Mouse (Mus musculus): Measurements from ENCODE around the gene Slc16a10. TPM values are rescaled to one million over a fixed set of nuclear protein-coding genes. Genes with fewer than 3 reads are reported as not detected.

Gene Slc16a10
- total RNA-seq, 2 experiments from 2014 or later = 2.6 to 3.1 TPM

DNA sequence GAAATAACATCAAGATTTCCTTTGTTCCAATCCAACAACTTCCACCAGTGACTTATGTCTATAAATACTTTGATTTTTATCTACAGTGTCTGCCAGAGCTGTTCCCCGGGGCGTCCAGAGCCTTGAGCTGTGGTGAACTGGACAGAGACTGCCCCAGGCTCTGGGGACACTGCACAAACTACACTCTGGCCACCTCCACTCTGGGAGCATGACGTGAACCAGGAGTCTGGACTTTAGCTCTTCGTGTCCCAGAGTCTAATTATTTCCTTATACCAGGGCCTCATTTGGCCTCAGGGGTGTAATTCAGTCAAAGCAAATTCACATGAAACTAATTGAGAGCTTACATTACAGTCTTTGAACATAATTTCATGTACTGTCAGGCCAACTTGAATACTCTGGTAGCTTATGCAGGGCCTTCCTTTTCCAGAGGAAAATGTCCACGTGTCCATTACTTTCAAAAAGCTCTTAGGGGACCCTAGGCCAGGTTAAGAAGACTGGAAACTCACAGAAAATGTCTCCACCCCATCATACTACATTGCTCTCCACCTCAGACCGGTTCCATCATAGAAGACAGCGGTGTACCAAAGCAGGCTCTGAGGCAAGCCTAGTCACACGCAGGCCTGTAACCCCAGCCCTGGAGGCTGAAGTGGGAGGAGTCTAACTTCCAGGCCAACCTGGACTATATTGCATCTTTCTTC, 9.9 kb upstream of the Slc16a10 start:
- no peak for DNase-seq (ENCODE audit: low spot score in 2 of 2)
- intact Hi-C loops (cut with DNase I) = no loop called here

- no peak for DNase-seq (ENCODE audit: low spot score in 2 of 2)
- intact Hi-C loops (cut with DNase I) = no loop called here
These were observed 7.6 kb upstream of the Slc16a10 start for GRCm38 (mm10) chr10:40149584-40150145.

- no peak for DNase-seq (ENCODE audit: low spot score in 2 of 2)
These were observed 5.4 kb upstream of the Slc16a10 start for GRCm38 (mm10) chr10:40147325-40148059.

DNA sequence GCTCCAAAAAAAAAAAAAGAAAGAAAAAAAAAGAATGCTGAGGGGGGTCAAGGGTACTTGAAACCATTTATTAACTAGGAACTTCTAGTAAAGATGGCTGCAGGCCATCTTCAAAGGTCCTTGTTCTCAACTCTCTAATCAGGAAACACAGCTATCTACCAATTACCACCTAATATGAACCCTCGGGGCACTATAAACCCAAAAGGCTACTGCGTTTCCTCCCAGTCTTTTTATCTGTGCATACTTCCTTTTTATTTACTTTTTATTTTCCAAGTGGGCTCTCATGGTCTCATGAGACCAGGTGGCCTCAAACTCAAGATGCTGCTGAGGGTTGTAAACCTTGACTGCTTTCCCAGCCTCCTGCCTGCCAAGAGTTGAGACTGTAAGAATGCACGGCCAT, 4.4 kb upstream of the Slc16a10 start:
- intact Hi-C loops (cut with DNase I) = no loop called here
- DNase-seq (ENCODE audit: low spot score in 2 of 2) = no peak

More at GRCm38 (mm10) chr10:40147325-40148059, 5.4 kb upstream of the Slc16a10 start:
- intact Hi-C loops (cut with DNase I) = no loop called here

DNA sequence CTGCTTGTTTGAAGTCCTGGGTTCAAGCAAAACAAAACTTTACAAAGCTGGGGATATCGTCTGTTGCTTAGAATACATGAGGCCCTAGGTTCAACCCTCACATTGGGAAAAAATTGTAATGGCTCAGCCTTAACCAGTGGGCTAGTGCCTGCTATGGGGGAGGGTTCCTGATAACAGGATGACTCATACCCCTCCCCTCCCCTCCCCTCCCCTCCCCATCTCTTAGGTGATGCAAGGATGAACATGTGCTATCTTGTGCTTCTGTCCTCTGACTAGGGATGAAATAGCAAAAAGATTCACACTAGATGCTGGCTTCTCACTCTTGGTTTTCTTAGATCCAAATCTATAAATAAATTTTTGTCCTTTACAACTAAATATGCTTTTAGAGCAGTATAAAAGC, 2.8 kb upstream of the Slc16a10 start:
- intact Hi-C loops (cut with DNase I) = no loop called here
- DNase-seq (ENCODE audit: low spot score in 2 of 2) = no peak

DNA sequence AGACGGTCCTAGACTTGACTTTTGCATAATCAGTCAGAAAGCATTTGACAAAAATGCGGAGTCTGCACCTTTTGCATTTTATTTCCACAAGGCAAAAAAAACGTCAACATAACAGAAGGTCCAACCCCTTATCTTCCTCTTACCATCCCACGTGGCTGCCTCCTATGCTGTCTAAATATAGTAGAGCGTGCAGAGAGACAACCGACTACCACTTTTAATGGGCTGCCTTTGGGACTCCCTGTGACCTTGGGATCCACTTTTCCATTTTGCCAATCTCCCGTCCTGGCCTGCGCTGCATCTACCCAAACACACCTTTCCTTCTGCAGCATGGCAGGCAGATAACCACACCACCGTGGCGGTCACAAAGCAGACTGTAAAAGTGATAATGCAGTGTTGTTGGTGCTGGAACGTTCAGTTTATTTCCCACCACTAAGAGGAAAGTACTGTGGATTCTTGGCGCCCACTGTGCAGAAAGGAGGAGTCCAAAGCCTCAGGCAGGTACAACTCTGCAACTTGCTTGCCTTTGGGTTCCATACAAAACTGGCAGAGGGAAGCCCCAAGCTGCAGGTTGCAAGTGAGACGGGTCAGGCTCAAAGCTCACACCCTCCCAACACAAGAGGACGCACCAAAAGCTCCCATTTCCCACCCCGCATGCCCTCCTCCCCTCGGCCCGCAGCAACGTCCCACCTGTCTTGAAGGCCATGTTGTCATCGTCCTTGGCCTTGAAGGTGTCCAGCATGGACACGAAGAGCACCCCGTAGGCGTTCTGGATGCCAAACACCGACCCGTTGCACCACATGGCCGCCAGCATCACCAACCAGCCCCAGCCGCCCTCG, 824 bp downstream of the Slc16a10 start:
- peak; percentile 19 to 21 for DNase-seq (ENCODE audit: low spot score in 2 of 2)
- intact Hi-C loops (cut with DNase I) = no loop called here

- intact Hi-C loops (cut with DNase I) = no loop called here
- no peak for DNase-seq (ENCODE audit: low spot score in 2 of 2)
These were observed 2.4 kb downstream of the Slc16a10 start for GRCm38 (mm10) chr10:40139646-40140045.

DNA sequence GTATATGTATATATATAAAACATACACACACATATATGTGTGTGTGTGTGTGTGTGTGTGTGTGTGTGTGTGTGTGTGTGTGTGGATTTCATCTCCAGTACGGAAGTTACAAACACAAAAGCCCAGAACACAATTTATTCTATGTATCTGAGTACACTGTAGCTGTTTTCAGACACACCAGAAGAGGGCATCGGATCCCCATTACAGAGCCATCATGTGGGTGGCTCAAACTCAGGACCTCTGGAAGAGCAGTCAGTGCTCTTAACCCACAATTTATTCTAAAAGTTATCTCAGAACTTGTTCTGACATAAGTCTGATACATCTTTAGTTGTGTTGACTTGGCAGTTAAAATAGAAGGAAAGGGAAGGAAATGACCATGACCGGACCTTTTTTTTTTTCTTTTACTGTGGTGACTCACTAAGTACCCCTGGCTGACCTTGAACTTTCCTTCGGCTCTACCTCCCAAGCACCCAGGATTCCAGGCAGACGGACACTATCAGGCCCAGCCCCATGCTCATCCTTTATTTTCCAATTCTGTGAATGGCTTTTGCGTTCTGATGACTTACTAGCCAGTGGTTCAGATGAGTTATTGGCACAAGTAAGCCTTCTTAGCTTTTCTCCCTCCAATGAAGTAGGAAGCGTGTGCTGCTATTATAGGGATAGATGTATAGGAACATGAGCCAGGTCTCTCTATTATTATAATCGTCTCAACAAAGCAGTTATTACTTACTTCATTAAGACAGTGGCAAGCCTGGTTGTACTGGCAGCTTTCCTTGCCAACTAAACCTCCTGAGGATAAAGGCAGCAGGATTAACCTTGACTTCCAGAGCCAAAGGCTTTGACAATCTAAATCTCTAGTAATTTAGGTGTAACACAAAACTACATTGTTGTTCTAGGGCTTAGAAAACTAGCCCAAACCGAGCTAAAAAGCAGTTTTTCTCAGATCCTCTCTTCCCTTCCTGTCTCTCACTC, 6.0 kb downstream of the Slc16a10 start:
- DNase-seq (ENCODE audit: low spot score in 2 of 2) = no peak
- intact Hi-C loops (cut with DNase I) = no loop called here

- intact Hi-C loops (cut with DNase I) = no loop called here
- no peak for DNase-seq (ENCODE audit: low spot score in 2 of 2)
These were observed 7.2 kb downstream of the Slc16a10 start for GRCm38 (mm10) chr10:40134906-40135305.

DNA sequence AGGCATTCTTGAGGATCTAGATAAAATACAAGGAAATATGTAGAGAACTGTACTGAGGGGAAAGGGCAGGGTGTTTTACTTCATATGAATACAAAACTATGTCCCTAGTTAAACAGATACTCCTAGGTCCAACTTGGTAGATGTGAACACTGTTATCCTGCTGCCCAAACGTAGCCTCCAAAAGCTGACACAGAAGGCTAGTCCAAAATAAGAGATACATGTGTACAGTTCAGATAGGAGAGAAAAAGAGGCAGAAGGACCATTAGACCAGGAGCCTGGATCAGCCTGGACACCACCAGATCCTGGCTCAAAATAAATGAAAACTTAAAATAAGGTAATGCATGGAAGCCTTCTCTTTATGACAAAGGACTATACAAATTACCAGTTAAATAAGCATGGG, 8.4 kb downstream of the Slc16a10 start:
- DNase-seq (ENCODE audit: low spot score in 2 of 2) = no peak
- intact Hi-C loops (cut with DNase I) = no loop called here

GRCm38 (mm10) chr10:40131690-40132418, 10.2 kb downstream of the Slc16a10 start:
- intact Hi-C loops (cut with DNase I) = no loop called here
- DNase-seq (ENCODE audit: low spot score in 2 of 2) = no peak

GRCm38 (mm10) chr10:40130126-40130525, 11.9 kb downstream of the Slc16a10 start:
- intact Hi-C loops (cut with DNase I) = no loop called here
- DNase-seq (ENCODE audit: low spot score in 2 of 2) = no peak

DNA sequence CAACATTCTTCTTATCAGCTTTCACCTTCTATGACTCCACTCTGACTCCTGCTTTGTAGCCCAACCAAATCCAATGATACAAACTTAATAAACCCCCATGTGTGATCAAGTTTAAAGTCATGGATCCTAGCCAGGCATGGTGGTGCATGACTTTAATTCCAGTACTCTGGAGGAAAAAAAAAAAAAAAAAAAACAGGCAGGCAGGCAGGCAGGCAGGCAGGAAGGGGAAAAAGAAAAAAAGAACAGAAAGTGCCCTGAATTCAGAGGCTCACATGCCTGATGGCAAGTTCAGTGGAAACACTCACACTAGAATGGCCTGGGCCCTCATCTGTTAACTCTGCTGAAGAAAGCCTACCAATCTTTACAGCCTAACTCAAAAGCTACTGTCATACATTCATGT, 12.9 kb downstream of the Slc16a10 start:
- DNase-seq (ENCODE audit: low spot score in 2 of 2) = no peak
- intact Hi-C loops (cut with DNase I) = no loop called here

GRCm38 (mm10) chr10:40128497-40128896, 13.6 kb downstream of the Slc16a10 start:
- peak; percentile 31 to 38 for DNase-seq (ENCODE audit: low spot score in 2 of 2)
- intact Hi-C loops (cut with DNase I) = no loop called here

DNA sequence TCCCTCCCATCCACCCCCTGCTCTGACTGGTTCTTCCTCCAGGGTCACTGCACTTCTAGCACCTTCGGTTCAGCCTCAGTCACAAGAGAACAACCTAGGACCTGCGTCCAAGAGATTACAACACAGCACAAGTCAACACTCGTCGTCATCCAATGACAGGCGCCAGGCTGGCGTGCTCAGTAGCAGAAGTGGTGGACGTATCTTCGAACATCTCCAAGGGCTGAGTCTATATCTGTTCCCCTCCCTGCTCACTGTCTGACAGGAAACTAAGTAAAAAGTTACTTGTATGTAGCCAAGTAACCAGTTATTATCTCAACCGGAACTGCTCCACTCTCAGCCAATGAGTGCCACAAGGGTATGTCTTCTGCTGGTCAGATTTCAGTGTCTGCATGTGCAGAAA, 16.9 kb downstream of the Slc16a10 start:
- DNase-seq (ENCODE audit: low spot score in 2 of 2) = no peak
- intact Hi-C loops (cut with DNase I) = no loop called here

DNA sequence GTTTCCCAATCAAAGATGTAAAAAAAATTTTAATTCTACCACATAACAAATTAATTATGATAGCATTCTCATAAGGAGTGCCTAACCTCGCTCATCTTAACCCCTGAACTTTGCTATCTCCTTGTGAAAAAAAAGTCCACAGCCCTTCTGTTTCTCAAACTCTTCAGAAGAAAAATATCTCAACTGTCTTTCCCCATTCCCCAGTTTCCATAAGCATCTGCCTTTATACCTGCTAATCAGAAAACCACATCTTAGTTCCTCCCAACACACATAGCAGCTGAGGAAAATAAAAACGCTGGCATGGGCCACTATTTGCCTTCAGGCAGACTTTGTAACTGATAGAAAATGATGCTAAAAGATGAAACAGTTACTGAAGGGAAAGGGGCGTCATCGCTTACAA, 17.5 kb downstream of the Slc16a10 start:
- DNase-seq (ENCODE audit: low spot score in 2 of 2) = no peak
- intact Hi-C loops (cut with DNase I) = no loop called here

DNA sequence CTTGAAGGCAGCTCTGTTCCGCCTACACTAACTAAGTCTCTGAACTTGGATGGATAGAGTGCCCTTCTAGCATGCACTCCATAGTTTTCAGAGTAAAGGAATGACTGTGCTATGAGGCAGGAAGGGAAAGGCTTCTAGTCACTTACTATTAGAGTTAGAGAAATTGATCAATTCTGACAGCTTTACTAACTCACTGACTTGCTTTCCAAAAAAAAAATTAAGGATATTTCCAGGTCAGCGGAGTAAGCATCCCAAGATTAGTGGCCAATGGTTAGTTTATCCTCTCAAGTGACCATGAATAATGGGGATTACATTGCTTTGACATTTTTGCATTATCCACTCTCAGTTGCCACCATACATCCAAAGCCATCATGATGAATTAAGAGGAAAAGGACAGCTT, 18.0 kb downstream of the Slc16a10 start:
- intact Hi-C loops (cut with DNase I) = no loop called here
- no peak for DNase-seq (ENCODE audit: low spot score in 2 of 2)

GRCm38 (mm10) chr10:40119466-40119865, 22.6 kb downstream of the Slc16a10 start:
- intact Hi-C loops (cut with DNase I) = no loop called here
- DNase-seq (ENCODE audit: low spot score in 2 of 2) = no peak

Measured in left cerebral cortex, postnatal 36 days (tissue).